In the genomic region with DNA sequence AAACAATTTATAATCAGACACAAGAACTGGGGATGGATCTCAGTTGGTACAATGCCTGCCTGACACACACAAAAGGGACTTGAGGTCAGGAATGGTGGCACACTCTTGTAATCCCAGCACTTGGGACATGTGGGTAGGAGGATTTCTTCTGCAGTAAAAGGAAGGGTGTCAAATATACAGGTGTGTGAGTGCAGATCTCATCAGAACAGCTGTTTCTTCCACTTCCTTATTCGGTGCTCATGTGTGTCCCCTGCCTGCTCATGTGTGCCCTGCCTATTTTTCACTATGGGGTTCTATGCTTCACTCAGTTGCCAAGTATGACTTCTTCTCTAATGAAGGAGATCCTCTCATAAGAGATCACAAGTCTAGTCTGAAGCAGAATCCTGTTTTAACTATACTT, we compare ENCODE assay signal across 30 mouse cellular contexts. TPM values are rescaled to one million over a fixed set of nuclear protein-coding genes. Genes with fewer than 3 reads are reported as not detected.
"Had no signal": no experiment of that assay in that cellular context is flagged by ENCODE, and none has a peak within 500 bp of the region (broad histone marks: within the 10 kb centered on the region; RNA-seq: fewer than 3 reads in every experiment).

No protein-coding gene starts in this region.

- DNase-seq: kidney, adult 11 months; kidney, adult 9 months; kidney, postnatal 14 days; kidney, postnatal 4 days; liver, embryonic 13.5 days; lung, postnatal 10 days; lung, postnatal 4 days; retina, postnatal 1 day; right cerebral cortex, postnatal 25 days; thymus, adult 2 months; thymus, postnatal 14 days; thymus, postnatal 4 days had no signal

- H3K36me3 ChIP-seq: intestine, embryonic 15.5 days; limb, embryonic 10.5 days; limb, embryonic 13.5 days; liver, embryonic 13.5 days; lung, embryonic 15.5 days; midbrain, embryonic 10.5 days; midbrain, embryonic 13.5 days had no signal

- H3K4me3 ChIP-seq: intestine, embryonic 15.5 days; limb, embryonic 10.5 days; limb, embryonic 13.5 days; liver, embryonic 13.5 days; lung, embryonic 15.5 days; megakaryocyte, embryonic 14.5 days; midbrain, embryonic 10.5 days; midbrain, embryonic 13.5 days had no signal

- H3K27ac ChIP-seq: intestine, embryonic 15.5 days; limb, embryonic 10.5 days; limb, embryonic 13.5 days; liver, embryonic 13.5 days; lung, embryonic 15.5 days; midbrain, embryonic 10.5 days; midbrain, embryonic 13.5 days; stomach, postnatal 0 days had no signal

- ATAC-seq: intestine, embryonic 15.5 days; midbrain, embryonic 13.5 days; midbrain, embryonic 16.5 days had no signal

- H3K27me3 ChIP-seq: intestine, embryonic 15.5 days; limb, embryonic 13.5 days; liver, embryonic 13.5 days; lung, embryonic 15.5 days; megakaryocyte, embryonic 14.5 days; midbrain, embryonic 13.5 days had no signal

- H3K9me3 ChIP-seq: intestine, embryonic 15.5 days; limb, embryonic 10.5 days; limb, embryonic 13.5 days; liver, embryonic 13.5 days; lung, embryonic 15.5 days; midbrain, embryonic 10.5 days; midbrain, embryonic 13.5 days had no signal

- H3K4me1 ChIP-seq: intestine, embryonic 15.5 days; limb, embryonic 10.5 days; limb, embryonic 13.5 days; liver, embryonic 13.5 days; lung, embryonic 15.5 days; midbrain, embryonic 10.5 days; midbrain, embryonic 13.5 days had no signal

RNA-seq across cellular contexts. Expression of a gene that starts 50.8 kb away (rescaled TPM):
- total RNA-seq: layer of hippocampus, adult 18-20 months; layer of hippocampus, postnatal 25 days; left cerebral cortex, adult 18-20 months; left cerebral cortex, postnatal 25 days had no signal
- polyA plus RNA-seq: kidney, embryonic 16.5 days; limb, embryonic 10.5 days; limb, embryonic 13.5 days; liver, adult 2 months; liver, embryonic 13.5 days; liver, embryonic 16.5 days; lung, embryonic 15.5 days; midbrain, embryonic 10.5 days; midbrain, embryonic 13.5 days; midbrain, embryonic 16.5 days; neural tube, embryonic 11.5 days; neural tube, embryonic 14.5 days had no signal
